Mouse (Mus musculus) liver, embryonic 11.5 days (tissue): Measurements from ENCODE around the gene Rasgrf2. TPM values are rescaled to one million over a fixed set of nuclear protein-coding genes. Genes with fewer than 3 reads are reported as not detected.

Source experiments
- ATAC-seq: fragments of 200-750 bp; cut with Nextera tagmentation; replicated peaks from 2 replicates; pipeline ENCODE4 v1.8.0; 2017; ENCODE audit warnings: moderate number of reproducible peaks, mild to moderate bottlenecking, moderate TSS enrichment, moderate library complexity; ENCODE audit not compliant: low FRiP score
- DNase-seq: peaks from one replicate; pipeline ENCODE4 v3.0.0-alpha.2; 2017; ENCODE audit warnings: low spot score
- H3K27ac ChIP-seq: fragments of 300-500 bp; sonication (generic); 2 replicates; pipeline ENCODE4 v1.5.1; 2014; ENCODE audit warnings: mild to moderate bottlenecking, low read depth, low read length, control low read depth
- H3K27me3 ChIP-seq: fragments of 300-500 bp; sonication (generic); replicated peaks from 2 replicates; pipeline ENCODE4 v1.6.1; 2014; ENCODE audit warnings: low read length, mixed read lengths; ENCODE audit not compliant: control insufficient read depth, insufficient read depth
- H3K36me3 ChIP-seq: fragments of 300-500 bp; sonication (generic); 2 replicates; pipeline ENCODE4 v1.6.1; 2014; ENCODE audit warnings: mild to moderate bottlenecking, low read length, moderate library complexity, mixed read lengths; ENCODE audit not compliant: control insufficient read depth, insufficient read depth
- H3K4me1 ChIP-seq: fragments of 300-500 bp; sonication (generic); replicated peaks from 2 replicates; pipeline ENCODE4 v1.6.1; 2014; ENCODE audit warnings: low read length, mixed read lengths; ENCODE audit not compliant: control insufficient read depth, insufficient read depth
- H3K4me2 ChIP-seq: fragments of 300-500 bp; sonication (generic); 2 replicates; pipeline ENCODE4 v1.6.1; 2014; ENCODE audit warnings: mild to moderate bottlenecking, control low read depth, moderate library complexity
- H3K4me3 ChIP-seq: fragments of 300-500 bp; sonication (generic); 2 replicates; pipeline ENCODE4 v1.5.1; 2014; ENCODE audit warnings: low read depth, low read length, control low read depth
- H3K9ac ChIP-seq: fragments of 300-500 bp; sonication (generic); 2 replicates; pipeline ENCODE4 v1.6.1; 2014; ENCODE audit warnings: low read depth, low read length, control low read depth
- H3K9me3 ChIP-seq: fragments of 300-500 bp; sonication (generic); 2 replicates; pipeline ENCODE4 v1.6.1; 2016; ENCODE audit warnings: low read length, inconsistent platforms, mixed read lengths; ENCODE audit not compliant: control insufficient read depth
- WGBS: fragments of 180-500 bp; shearing (Covaris S2); extraction: QIAGEN DNeasy Blood & Tissue Kit; methylation state at CpG from one replicate; pipeline ENCODE4 v1.1.7; 2014; 5-methylcytosine and 5-hydroxymethylcytosine counted together
- polyA plus RNA-seq: library from polyadenylated mRNA; unstranded; fragments of >200 nt; fragmentation: Nextera tagmentation; extraction: Ambion mirVana; gene quantifications from 2 replicates; pipeline ENCODE4 v1.2.1, GENCODE M21; 2014

Rasgrf2 gene
- polyA plus RNA-seq, 1 experiment from 2014 or later = 0.48 TPM

DNA sequence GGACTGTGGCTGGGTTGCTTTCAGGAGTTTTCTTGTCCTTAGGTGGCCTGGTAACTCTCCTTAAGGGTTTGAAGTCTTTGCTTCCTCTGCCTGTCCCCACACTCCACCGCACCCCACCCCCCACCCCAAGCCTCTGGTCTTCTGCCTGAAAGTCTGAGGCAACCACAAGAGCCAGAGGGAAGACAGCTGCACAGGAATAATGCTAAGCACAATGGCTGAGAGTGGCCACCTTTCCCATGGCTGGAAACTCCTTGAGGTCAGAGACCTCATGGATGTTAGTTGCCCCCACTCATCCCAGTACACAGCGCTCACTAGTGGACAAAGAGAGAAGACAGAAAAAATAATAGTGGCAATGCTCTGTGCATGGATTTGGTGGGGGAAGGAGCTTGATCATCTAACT is 213.6 kb downstream of the Rasgrf2 start:
- no peaks in the 10 kb centered on the region for H3K4me1 ChIP-seq
- ATAC-seq (no peak), DNase-seq (no peak)
- WGBS = 76% methylated on average over 2 of the region's 2 CpGs
- H3K9me3 ChIP-seq = no peaks in the 10 kb centered on the region
- no peaks in the 10 kb centered on the region for H3K36me3 ChIP-seq
- no peaks in the 10 kb centered on the region for H3K27me3 ChIP-seq
- no peak overlapping the region for H3K4me3 ChIP-seq
- H3K9ac ChIP-seq = no peak overlapping the region
- H3K4me2 ChIP-seq = no peak overlapping the region
- no peak overlapping the region for H3K27ac ChIP-seq

DNA sequence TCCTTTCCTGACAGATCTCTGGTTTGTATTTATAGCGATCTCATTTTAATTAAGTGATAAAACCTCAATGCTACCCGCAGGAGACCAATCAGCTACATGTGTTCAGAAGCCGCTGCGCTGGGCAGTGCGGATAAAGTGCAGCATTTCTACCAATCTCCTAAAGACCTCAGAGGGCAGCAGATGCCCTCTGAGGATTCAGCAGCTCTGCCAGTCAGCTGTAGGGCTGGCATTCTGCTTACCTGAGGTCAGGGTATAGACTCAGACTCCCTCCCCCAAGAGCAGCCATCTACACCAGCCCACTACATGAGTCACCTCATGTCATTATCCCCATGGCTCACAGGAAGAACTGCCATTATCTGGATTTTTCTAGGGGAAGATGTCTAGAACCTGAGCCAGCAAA is 215.1 kb downstream of the Rasgrf2 start:
- DNase-seq (no peak), ATAC-seq (no peak)
- Histone ChIP-seq H3K9ac (no peak overlapping the region), H3K9me3 (no peaks in the 10 kb centered on the region), H3K4me3 (no peak overlapping the region), H3K4me2 (no peak overlapping the region), H3K27ac (no peak overlapping the region), H3K27me3 (no peaks in the 10 kb centered on the region), H3K4me1 (no peaks in the 10 kb centered on the region), H3K36me3 (no peaks in the 10 kb centered on the region)
- 86% methylated on average over 5 of the region's 5 CpGs for WGBS

DNA sequence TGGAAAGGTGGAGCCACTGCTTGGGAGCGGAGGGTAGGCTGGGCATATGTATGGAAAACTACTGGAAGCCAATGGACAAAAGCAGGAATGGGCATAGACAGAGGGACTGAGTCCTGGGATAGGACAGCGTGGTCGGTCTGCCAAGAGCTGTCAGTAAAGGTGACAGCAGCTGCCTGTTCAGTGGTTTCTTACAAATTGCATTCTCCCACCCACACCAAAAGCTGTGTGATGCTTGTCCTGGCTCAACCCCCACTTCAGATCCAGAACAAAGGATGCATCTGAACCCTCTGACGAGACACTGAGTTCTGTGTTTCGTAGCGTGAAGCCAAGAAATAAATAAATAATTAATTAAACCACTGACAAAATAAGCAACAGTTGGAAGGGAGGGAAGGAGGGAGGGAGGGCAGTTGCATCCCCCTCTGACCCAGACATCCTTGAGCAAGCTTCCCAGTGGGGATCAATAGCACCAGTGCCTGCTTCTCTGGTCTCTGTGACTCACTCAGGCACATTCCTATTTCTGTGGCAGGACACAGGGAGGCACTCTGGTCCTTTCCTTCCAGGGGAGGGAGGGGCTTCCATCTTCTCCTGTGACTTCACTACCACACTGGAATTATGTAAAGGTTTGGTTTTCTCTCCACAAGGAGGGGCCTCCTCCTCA is 215.7 kb downstream of the Rasgrf2 start:
- ATAC-seq = no peak; the same call in 1 of the 2 replicates

DNA sequence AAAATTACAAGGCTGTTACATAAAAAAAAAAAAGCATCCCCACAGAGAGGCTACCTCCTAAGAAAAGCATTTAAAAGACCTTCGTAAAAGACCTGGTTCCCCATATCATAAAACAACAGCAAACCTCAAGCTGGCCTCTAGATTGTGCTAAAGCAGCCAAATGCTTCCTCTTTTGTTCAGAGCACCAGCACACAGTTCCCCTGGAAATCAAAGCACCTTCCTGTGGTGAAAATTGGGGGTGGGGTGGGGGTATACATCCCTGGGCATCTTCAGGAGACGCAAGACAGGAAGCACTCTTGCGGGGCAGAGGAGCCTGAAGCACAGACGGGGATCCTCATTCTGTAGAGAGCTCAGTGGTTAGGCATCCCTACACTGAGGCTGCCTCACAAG is 216.3 kb downstream of the Rasgrf2 start:
- 36% methylated on average over 4 of the region's 4 CpGs for WGBS
- H3K9ac ChIP-seq = no peak overlapping the region
- H3K9me3 ChIP-seq = no peaks in the 10 kb centered on the region
- H3K4me2 ChIP-seq = no peak overlapping the region
- no peak overlapping the region for H3K4me3 ChIP-seq
- no peak overlapping the region for H3K27ac ChIP-seq
- no peaks in the 10 kb centered on the region for H3K4me1 ChIP-seq
- no peak for ATAC-seq
- no peaks in the 10 kb centered on the region for H3K36me3 ChIP-seq
- no peak for DNase-seq
- H3K27me3 ChIP-seq = no peaks in the 10 kb centered on the region

More for the DNA sequence above, 215.7 kb downstream of the Rasgrf2 start:
- Histone ChIP-seq H3K36me3 (no peaks in the 10 kb centered on the region), H3K4me2 (no peak overlapping the region), H3K27me3 (no peaks in the 10 kb centered on the region), H3K9me3 (no peaks in the 10 kb centered on the region), H3K9ac (no peak overlapping the region), H3K4me3 (no peak overlapping the region), H3K27ac (no peak overlapping the region), H3K4me1 (no peaks in the 10 kb centered on the region)
- DNase-seq = no peak
- 79% methylated on average over 6 of the region's 6 CpGs for WGBS

DNA sequence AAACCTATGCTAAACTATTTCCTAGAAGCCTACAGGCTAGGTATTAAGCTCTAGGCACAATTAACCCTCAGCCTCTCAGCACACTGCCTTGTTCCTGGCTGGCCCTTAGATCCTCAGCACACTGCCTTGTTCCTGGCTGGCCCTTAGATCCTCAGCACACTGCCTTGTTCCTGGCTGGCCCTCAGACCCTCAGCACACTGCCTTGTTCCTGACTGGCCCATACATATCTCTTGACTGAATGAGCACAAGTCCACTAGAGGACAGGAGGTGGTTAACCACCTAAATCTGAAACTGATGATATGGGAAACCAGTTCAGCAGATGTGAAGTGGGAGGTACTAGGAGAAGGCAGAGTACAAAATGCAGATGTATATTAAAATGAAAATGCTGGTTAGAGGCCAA is 219.8 kb downstream of the Rasgrf2 start:
- ATAC-seq = no peak
- Histone ChIP-seq H3K27me3 (no peaks in the 10 kb centered on the region), H3K9ac (no peak overlapping the region), H3K9me3 (no peaks in the 10 kb centered on the region), H3K4me3 (no peak overlapping the region), H3K4me2 (no peak overlapping the region), H3K36me3 (no peaks in the 10 kb centered on the region), H3K27ac (no peak overlapping the region), H3K4me1 (no peaks in the 10 kb centered on the region)
- no peak for DNase-seq

DNA sequence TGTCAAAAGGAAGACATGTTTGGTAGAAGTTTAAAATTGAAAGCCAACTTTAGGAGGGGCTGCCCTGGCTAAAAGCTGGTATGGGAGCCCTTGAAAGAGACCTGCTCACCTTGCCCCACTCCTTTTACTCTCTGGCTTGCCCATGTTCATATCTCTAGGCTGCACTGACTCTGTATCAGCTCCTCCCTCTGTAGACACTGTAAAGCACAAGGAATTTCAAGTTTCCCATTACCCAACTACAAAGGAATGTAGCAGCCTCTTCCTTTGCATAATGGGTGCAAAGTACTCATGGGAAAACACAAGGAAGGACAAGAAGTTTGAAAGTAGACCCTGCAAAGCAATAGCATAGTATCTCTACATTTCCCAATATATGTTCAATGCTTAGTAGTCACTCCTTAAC is 220.2 kb downstream of the Rasgrf2 start:
- no peak overlapping the region for H3K4me2 ChIP-seq
- no peak overlapping the region for H3K9ac ChIP-seq
- H3K27ac ChIP-seq = no peak overlapping the region
- no peak for ATAC-seq
- DNase-seq = no peak
- no peak overlapping the region for H3K4me3 ChIP-seq
- no peaks in the 10 kb centered on the region for H3K9me3 ChIP-seq
- no peaks in the 10 kb centered on the region for H3K36me3 ChIP-seq
- H3K4me1 ChIP-seq = no peaks in the 10 kb centered on the region
- no peaks in the 10 kb centered on the region for H3K27me3 ChIP-seq

DNA sequence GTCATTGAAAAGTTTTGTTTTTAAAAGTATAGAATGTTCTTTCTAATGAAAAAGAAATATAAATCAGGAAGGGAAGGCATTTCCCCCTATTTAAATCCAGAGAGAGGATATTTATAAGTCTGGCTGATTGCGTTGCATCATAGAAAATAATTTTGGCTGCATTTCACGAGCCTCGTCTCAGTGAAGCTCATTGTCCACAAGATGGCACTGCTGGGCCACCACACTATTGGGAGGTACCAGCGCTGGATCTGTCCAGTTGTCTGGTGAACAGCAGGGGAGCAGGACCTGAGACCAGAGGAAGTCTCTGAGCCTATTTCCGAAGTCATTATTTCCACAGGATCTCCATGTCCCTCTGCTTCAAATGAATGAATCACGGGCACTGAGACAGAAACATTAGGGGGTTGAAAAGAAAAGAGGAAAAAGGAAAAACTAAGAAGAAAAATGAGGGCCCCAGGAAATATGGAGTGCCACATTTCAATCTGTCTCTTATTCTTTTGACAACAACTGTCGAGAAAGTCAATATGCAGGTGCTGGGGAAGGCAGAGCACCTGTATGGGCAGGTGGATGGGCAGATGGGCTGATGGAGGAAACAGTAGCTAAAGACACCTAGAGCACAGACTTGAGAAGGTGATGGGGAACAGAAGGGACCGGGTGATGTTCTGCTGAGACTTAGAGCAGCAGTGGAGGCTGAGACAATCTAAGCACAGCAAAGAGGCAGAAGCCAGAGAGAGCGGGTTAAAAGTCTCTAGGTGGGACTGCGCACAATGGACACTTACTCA is 223.1 kb downstream of the Rasgrf2 start:
- WGBS = 43% methylated on average over 10 of the region's 10 CpGs
- H3K4me2 ChIP-seq = no peak overlapping the region
- no peaks in the 10 kb centered on the region for H3K4me1 ChIP-seq
- no peaks in the 10 kb centered on the region for H3K27me3 ChIP-seq
- DNase-seq (peak; percentile 38), ATAC-seq (peak; percentile 66; the same call in 1 of the 2 replicates)
- H3K36me3 ChIP-seq = no peaks in the 10 kb centered on the region
- no peak overlapping the region for H3K9ac ChIP-seq
- H3K4me3 ChIP-seq = no peak overlapping the region
- no peaks in the 10 kb centered on the region for H3K9me3 ChIP-seq
- H3K27ac ChIP-seq = no peak overlapping the region

DNA sequence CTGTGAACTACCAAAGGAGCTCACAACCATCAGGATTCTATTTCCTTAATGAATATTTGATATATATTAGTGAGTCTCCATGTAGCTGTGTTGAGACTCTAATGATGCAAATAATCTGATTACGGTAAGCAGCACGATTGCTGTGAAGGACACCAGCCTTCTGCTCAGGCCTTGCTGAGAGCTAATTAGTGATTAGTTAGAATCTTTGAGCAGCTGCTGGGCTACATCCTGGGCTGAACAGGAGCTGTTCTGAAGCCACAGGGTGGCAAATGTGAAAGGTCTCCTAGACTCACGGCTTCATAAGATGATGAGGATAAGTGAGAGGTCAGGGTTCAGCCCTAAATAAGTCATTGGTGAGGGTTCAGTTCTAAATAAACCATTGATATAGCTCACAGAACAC is 225.1 kb downstream of the Rasgrf2 start:
- Histone ChIP-seq H3K9me3 (no peaks in the 10 kb centered on the region), H3K4me3 (no peak overlapping the region), H3K36me3 (no peaks in the 10 kb centered on the region), H3K27ac (no peak overlapping the region), H3K27me3 (no peaks in the 10 kb centered on the region), H3K4me1 (no peaks in the 10 kb centered on the region), H3K9ac (no peak overlapping the region), H3K4me2 (no peak overlapping the region)
- DNase-seq (no peak), ATAC-seq (no peak)
- WGBS = 78% methylated on average over 3 of the region's 3 CpGs

DNA sequence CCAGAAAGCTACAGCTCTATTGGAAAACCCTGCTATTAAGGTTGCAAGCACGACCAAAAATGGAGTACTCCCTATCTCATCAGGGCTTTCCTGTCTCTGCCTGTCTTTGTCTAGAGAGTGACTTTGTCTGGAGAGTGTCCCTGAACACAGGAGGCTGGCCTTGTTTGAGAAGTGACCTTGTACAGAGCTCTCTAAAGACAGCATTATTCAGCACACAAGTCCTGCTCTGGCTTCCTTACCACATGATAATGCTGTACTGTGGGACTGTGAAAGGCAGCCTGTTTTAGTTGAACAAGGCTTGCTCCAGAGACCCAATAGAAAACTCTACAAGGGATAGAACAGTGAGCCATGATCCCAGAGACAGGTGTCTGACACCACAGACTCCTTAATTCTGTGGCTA is 235.0 kb downstream of the Rasgrf2 start:
- H3K9ac ChIP-seq = no peak overlapping the region
- H3K4me1 ChIP-seq = no peaks in the 10 kb centered on the region
- ATAC-seq = no peak
- H3K9me3 ChIP-seq = no peaks in the 10 kb centered on the region
- no peak overlapping the region for H3K27ac ChIP-seq
- H3K4me3 ChIP-seq = no peak overlapping the region
- no peaks in the 10 kb centered on the region for H3K36me3 ChIP-seq
- H3K4me2 ChIP-seq = no peak overlapping the region
- 37% methylated on average over 1 of the region's 1 CpGs for WGBS
- H3K27me3 ChIP-seq = no peaks in the 10 kb centered on the region
- no peak for DNase-seq
